Mouse (Mus musculus) B cell, adult (primary cell): ENCODE measurements around the gene Commd6. TPM values are rescaled to one million over a fixed set of nuclear protein-coding genes. Genes with fewer than 3 reads are reported as not detected.

Experiments
- total RNA-seq: library from RNA; stranded (reverse); gene quantifications from 4 replicates; pipeline ENCODE4 v1.2.4, GENCODE M21; 2023; ENCODE audit not compliant: inconsistent age

The Commd6 gene
- total RNA-seq: 38.2 to 59.2 TPM (median 55.8 TPM) in 4 replicates

GRCm38 (mm10) chr14:101640153-101640843 is at the start of gene Commd6:
Gene Commd6 (minus strand): TSS chr14:101640686.

GRCm38 (mm10) chr14:101653581-101654525 is 13.4 kb upstream of the Commd6 start, which contains the start of gene Uchl3:
Gene Uchl3 (plus strand): TSS chr14:101653967.

GRCm38 (mm10) chr14:101608519-101609368 is 31.7 kb downstream of the Commd6 start, which contains the start of gene Tbc1d4:
Gene Tbc1d4 (minus strand): TSS chr14:101609191.

Other genes starting within 250 kb of the Commd6 start
- 0.58 to 0.96 TPM (median 0.68 TPM) in 4 replicates for gene Tbc1d4, start 31.5 kb downstream of the Commd6 start, total RNA-seq
- 55.6 to 64.8 TPM (median 57.4 TPM) in 4 replicates for gene Uchl3, start 13.3 kb upstream of the Commd6 start, total RNA-seq
- not detected in 4 replicates for gene Gm9922, start 89.1 kb upstream of the Commd6 start, total RNA-seq
- 1.00 to 2.5 TPM (median 1.3 TPM) in 4 replicates for gene Lmo7, start 89.3 kb upstream of the Commd6 start, total RNA-seq